Comparison of ENCODE assay signal across 29 mouse cellular contexts in genomic region chr5:43508470-43508869, GRCm38 (mm10). TPM values are rescaled to one million over a fixed set of nuclear protein-coding genes. Genes with fewer than 3 reads are reported as not detected.
A peak's percentile ranks its signal among the peaks of the same experiment; 100 is the strongest.
DNase-seq lines count a peak whose midpoint lies in the region; ATAC-seq and TF ChIP-seq lines count a peak whose summit lies in the region.
"Had no signal": no experiment of that assay in that cellular context is flagged by ENCODE, and none has a peak within 500 bp of the region (broad histone marks: within the 10 kb centered on the region; RNA-seq: fewer than 3 reads in every experiment).

No protein-coding gene starts in this region.

- H3K9me3 ChIP-seq in kidney, embryonic 14.5 days (ENCODE audit: control insufficient read depth, low read length), result no peaks in the 10 kb centered on the region
- H3K9me3 ChIP-seq in lung, postnatal 0 days (ENCODE audit: low read length), result no peaks in the 10 kb centered on the region
- H3K9me3 ChIP-seq: embryonic facial prominence, embryonic 12.5 days; G1E; hindbrain, embryonic 10.5 days; hindbrain, embryonic 15.5 days; megakaryocyte, embryonic 14.5 days; midbrain, embryonic 12.5 days; neural tube, embryonic 12.5 days had no signal

- H3K27ac ChIP-seq in kidney, adult 2 months (ENCODE audit: insufficient read depth, low read depth, low read length), result no peak overlapping the region
- H3K27ac ChIP-seq in kidney, embryonic 14.5 days (ENCODE audit: low read depth, low read length), result no peak overlapping the region
- H3K27ac ChIP-seq in lung, postnatal 0 days (ENCODE audit: low read length), result no peak overlapping the region
- H3K27ac ChIP-seq: embryonic facial prominence, embryonic 12.5 days; gastrocnemius, adult 2 months; heart, adult 2 months; hindbrain, embryonic 10.5 days; hindbrain, embryonic 15.5 days; midbrain, embryonic 12.5 days; neural tube, embryonic 12.5 days had no signal

- no peak for TF ChIP-seq POLR2A in kidney, adult 2 months (IDR thresholded peaks at IDR 0.05; ENCODE audit: low read depth, low read length)
- TF ChIP-seq POLR2A in lung, adult 2 months (IDR thresholded peaks at IDR 0.05; ENCODE audit: borderline replicate concordance, extremely low read depth, low read depth, low read length), result no peak

- H3K4me3 ChIP-seq in kidney, adult 2 months (ENCODE audit: insufficient read depth, low read depth, low read length), result no peak overlapping the region
- no peak overlapping the region for H3K4me3 ChIP-seq in kidney, embryonic 14.5 days (ENCODE audit: low read length)
- H3K4me3 ChIP-seq in lung, postnatal 0 days (ENCODE audit: low read depth, low read length), result no peak overlapping the region
- H3K4me3 ChIP-seq in lung, adult 2 months (replicated peaks; ENCODE audit: extremely low read depth, low read depth, low read length), result no peak overlapping the region
- H3K4me3 ChIP-seq: embryonic facial prominence, embryonic 12.5 days; erythroblast, embryonic 14.5 days; gastrocnemius, adult 2 months; heart, adult 2 months; hindbrain, embryonic 10.5 days; hindbrain, embryonic 15.5 days; midbrain, embryonic 12.5 days; myocyte; neural tube, embryonic 12.5 days had no signal

- no peaks in the 10 kb centered on the region for H3K4me1 ChIP-seq in kidney, adult 2 months (ENCODE audit: control insufficient read depth, insufficient read depth, low read length)
- no peaks in the 10 kb centered on the region for H3K4me1 ChIP-seq in kidney, embryonic 14.5 days (ENCODE audit: control insufficient read depth, insufficient read depth, low read length)
- no peaks in the 10 kb centered on the region for H3K4me1 ChIP-seq in lung, postnatal 0 days (ENCODE audit: insufficient read depth, low read depth, low read length)
- no peaks in the 10 kb centered on the region; the same call in 1 of the 2 replicates for H3K4me1 ChIP-seq in lung, adult 2 months (ENCODE audit: control insufficient read depth, insufficient read depth, low read length)
- H3K4me1 ChIP-seq: hindbrain, embryonic 10.5 days; hindbrain, embryonic 15.5 days; midbrain, embryonic 12.5 days; neural tube, embryonic 12.5 days had no signal

- whole genome bisulfite sequencing in kidney, adult 2 months, result 48% methylated on average over 2 of the region's 2 CpGs
- 71% methylated on average over 2 of the region's 2 CpGs for WGBS in kidney, embryonic 14.5 days
- 35% methylated on average over 2 of the region's 2 CpGs for WGBS in lung, postnatal 0 days
- 28% methylated on average over 2 of the region's 2 CpGs for WGBS in lung, adult 2 months

- no peak overlapping the region for H3K9ac ChIP-seq in kidney, embryonic 14.5 days (ENCODE audit: low read depth, low read length)
- no peak overlapping the region for H3K9ac ChIP-seq in lung, postnatal 0 days (replicated peaks; ENCODE audit: low read depth)
- H3K9ac ChIP-seq: embryonic facial prominence, embryonic 12.5 days; hindbrain, embryonic 15.5 days; midbrain, embryonic 12.5 days; neural tube, embryonic 12.5 days had no signal

- no peak overlapping the region for H3K4me2 ChIP-seq in kidney, embryonic 14.5 days (replicated peaks; ENCODE audit: low read depth, low read length)
- no peak overlapping the region for H3K4me2 ChIP-seq in lung, postnatal 0 days (replicated peaks; ENCODE audit: low read depth, low read length)
- H3K4me2 ChIP-seq: embryonic facial prominence, embryonic 12.5 days; hindbrain, embryonic 15.5 days; midbrain, embryonic 12.5 days; neural tube, embryonic 12.5 days had no signal

- TF ChIP-seq CTCF in kidney, adult 2 months (conservative IDR thresholded peaks at IDR 0.05; ENCODE audit: insufficient read depth, insufficient read length, low read depth, low read length), result no peak
- TF ChIP-seq CTCF in lung, postnatal 0 days (IDR thresholded peaks at IDR 0.05), result no peak
- no peak for TF ChIP-seq CTCF in lung, adult 2 months (IDR thresholded peaks at IDR 0.05; ENCODE audit: insufficient read depth, low read length)

- no peak for ATAC-seq in kidney, embryonic 14.5 days (ENCODE audit: low FRiP score, low TSS enrichment)
- ATAC-seq in lung, postnatal 0 days, result peak; percentile 84
- ATAC-seq in megakaryocyte progenitor cell, adult 5-6 weeks (replicated peaks; ENCODE audit: poor library complexity), result 0 out of 2 replicates have a peak, but pooled peaks have one; percentile 23
- ATAC-seq: forebrain, embryonic 16.5 days; inflammation-experienced regulatory T-cells, adult 6 months had no signal

- no peaks in the 10 kb centered on the region for H3K27me3 ChIP-seq in kidney, adult 2 months (replicated peaks; ENCODE audit: control insufficient read depth, insufficient read depth, low read length)
- no peaks in the 10 kb centered on the region for H3K27me3 ChIP-seq in kidney, embryonic 14.5 days (ENCODE audit: control insufficient read depth, insufficient read depth, low read length)
- no peaks in the 10 kb centered on the region for H3K27me3 ChIP-seq in lung, postnatal 0 days (replicated peaks; ENCODE audit: insufficient read depth, low read length)
- H3K27me3 ChIP-seq: embryonic facial prominence, embryonic 12.5 days; hindbrain, embryonic 15.5 days; megakaryocyte, embryonic 14.5 days; midbrain, embryonic 12.5 days; neural tube, embryonic 12.5 days had no signal

- intact Hi-C loops in heart, postnatal 36 days (cut with DNase I), result no loop called here

- TF ChIP-seq EP300 in lung, postnatal 0 days (IDR thresholded peaks at IDR 0.05), result peak; percentile 68

- no peaks in the 10 kb centered on the region for H3K36me3 ChIP-seq in kidney, adult 2 months (ENCODE audit: control insufficient read depth, insufficient read depth, low read length)
- no peaks in the 10 kb centered on the region for H3K36me3 ChIP-seq in kidney, embryonic 14.5 days (ENCODE audit: control insufficient read depth, insufficient read depth, low read length)
- no peaks in the 10 kb centered on the region for H3K36me3 ChIP-seq in lung, postnatal 0 days (ENCODE audit: insufficient read depth, low read length)
- H3K36me3 ChIP-seq: embryonic facial prominence, embryonic 12.5 days; G1E; hindbrain, embryonic 10.5 days; hindbrain, embryonic 15.5 days; midbrain, embryonic 12.5 days; neural tube, embryonic 12.5 days had no signal

- DNase-seq in heart, adult 11 months, result peak; percentile 59
- DNase-seq in heart, postnatal 36 days, result no peak
- peak; percentile 43 for DNase-seq in kidney, adult 2 months
- peak; percentile 79 for DNase-seq in lung, postnatal 0 days (ENCODE audit: low spot score)
- DNase-seq in lung, adult 2 months, result no peak
- DNase-seq in layer of hippocampus, adult 9-10 months (ENCODE audit: low spot score), result no peak
- DNase-seq: adrenal gland, postnatal 10 days; cerebellum, adult 8-10 months; cerebellum, postnatal 25 days; gastrocnemius, adult 2 months; gastrocnemius, postnatal 36 days; heart, adult 2 months; kidney, adult 8-10 months; kidney, postnatal 10 days; liver; right cerebral cortex, adult 18-20 months had no signal

RNA-seq across cellular contexts. Expression of gene C1qtnf7, which starts 6.9 kb away (rescaled TPM):
- total RNA-seq in heart, postnatal 36 days (2021), result 1 to 10 TPM; 7.1 to 7.9 TPM
- 4.0 and 4.3 TPM in 2 replicates for polyA plus RNA-seq in kidney, adult 2 months (2012; rRNA removed)
- 1.8 and 2.4 TPM in 2 replicates for polyA plus RNA-seq in kidney, embryonic 14.5 days (2014; fragmentation: Nextera tagmentation; extraction: Ambion mirVana)
- polyA plus RNA-seq in lung, postnatal 0 days (2015; fragmentation: Nextera tagmentation; extraction: Ambion mirVana), result 35.8 and 37.2 TPM in 2 replicates
- 14.1 and 25.3 TPM in 2 replicates for polyA plus RNA-seq in lung, adult 2 months (2012; rRNA removed)
- not detected in 2 replicates for total RNA-seq in megakaryocyte progenitor cell, adult 5-6 weeks (2015)
- total RNA-seq in megakaryocyte progenitor cell, adult 5-6 weeks (2017), result not detected in 2 replicates
- polyA plus RNA-seq: erythroblast, embryonic 14.5 days; G1E; inflammation-experienced regulatory T-cells, adult 6 months; myocyte had no signal

Comparison
In these comparisons a context has a peak if more than half of its experiments do, and no peak if none do; other contexts are left out.
1. DNase-seq: peak in heart, adult 11 months (single experiment), kidney, adult 2 months (single experiment) and lung, postnatal 0 days (single experiment); none in heart, postnatal 36 days (0 of 2), lung, adult 2 months (single experiment) and layer of hippocampus, adult 9-10 months (single experiment).